Mouse (Mus musculus) brain, embryonic 14.5 days (tissue): ENCODE measurements around the gene Mageb18. TPM values are rescaled to one million over a fixed set of nuclear protein-coding genes. Genes with fewer than 3 reads are reported as not detected.
A peak's percentile ranks its signal among the peaks of the same experiment; 100 is the strongest.
"Not testable (repeated sequence)": the region's sequence is repeated elsewhere in the genome, so short reads cannot be mapped to it uniquely, and the experiment has no call there.

Source experiments
- DNase-seq: peaks from one replicate; pipeline ENCODE4 v3.0.0-alpha.2; 2011; ENCODE audit warnings: low read depth
- CTCF ChIP-seq: fragments of 200-500 bp; IDR thresholded peaks from 2 replicates; pipeline ENCODE4 v1.5.1; 2012; ENCODE audit warnings: inconsistent platforms, mild to moderate bottlenecking, moderate library complexity, borderline replicate concordance; ENCODE audit not compliant: insufficient read depth, insufficient read length; ENCODE audit errors: extremely low read depth
- POLR2A ChIP-seq: fragments of 200-500 bp; IDR thresholded peaks from 2 replicates; pipeline ENCODE4 v1.6.1; 2012; ENCODE audit warnings: mild to moderate bottlenecking, inconsistent platforms, borderline replicate concordance; ENCODE audit not compliant: poor library complexity, insufficient read depth, insufficient read length, severe bottlenecking; ENCODE audit errors: extremely low read depth
- polyA plus RNA-seq: library from polyadenylated mRNA; depleted of rRNA; stranded (reverse); fragments of >200 nt; gene quantifications from 2 replicates; pipeline ENCODE4 v1.2.3, GENCODE M21; 2012; rRNA removed

The Mageb18 gene
- polyA plus RNA-seq, result not detected in 2 replicates

DNA sequence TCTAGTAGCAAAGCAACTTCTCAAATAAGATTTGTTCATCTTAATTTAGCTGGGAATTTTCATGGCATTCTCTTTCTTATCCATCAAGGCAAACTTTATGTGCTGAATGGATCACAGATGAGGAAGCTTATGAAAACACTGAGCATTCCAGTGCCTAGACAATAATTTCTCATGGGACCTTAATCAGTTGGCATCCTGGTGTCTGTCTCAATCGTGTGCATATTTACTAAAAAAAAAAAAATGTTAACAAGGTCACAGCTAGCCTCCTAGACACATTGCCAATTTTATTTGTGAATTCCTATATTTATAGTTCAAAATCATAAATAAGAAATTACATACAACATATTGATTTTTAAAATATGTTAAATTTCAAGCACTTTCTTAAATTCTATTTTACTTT is at the start of gene Mageb18:
Gene Mageb18, minus strand, starts transcription at position 101 of the 400 bp plus-strand sequence.
- DNase-seq, result no peak
- TF ChIP-seq POLR2A (no peak), CTCF (no peak)

- TF ChIP-seq CTCF (no peak), POLR2A (no peak)
- DNase-seq, result no peak
Observed at GRCm38 (mm10) chrX:92612788-92613187, 13.4 kb upstream of the Mageb18 start.

DNA sequence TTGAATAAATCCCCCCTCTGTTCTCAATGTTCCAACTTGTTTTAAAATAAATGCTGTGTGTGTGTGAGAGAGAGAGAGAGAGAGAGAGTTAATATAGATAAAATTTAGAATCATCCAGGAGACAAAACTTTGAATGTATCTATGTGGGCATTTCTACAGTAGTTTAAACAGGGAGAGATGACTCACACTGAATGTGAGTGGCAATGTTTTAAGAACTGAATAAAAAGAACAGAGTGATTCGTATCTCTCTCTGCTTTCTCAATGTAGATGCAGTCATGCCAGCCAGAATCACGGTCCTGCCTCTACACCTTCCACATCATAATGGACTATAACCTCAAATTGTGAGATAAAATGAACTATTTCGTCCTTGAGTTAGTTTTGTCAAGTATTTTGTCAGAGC is 11.1 kb upstream of the Mageb18 start:
- TF ChIP-seq CTCF (no peak), POLR2A (no peak)
- DNase-seq, result no peak

DNA sequence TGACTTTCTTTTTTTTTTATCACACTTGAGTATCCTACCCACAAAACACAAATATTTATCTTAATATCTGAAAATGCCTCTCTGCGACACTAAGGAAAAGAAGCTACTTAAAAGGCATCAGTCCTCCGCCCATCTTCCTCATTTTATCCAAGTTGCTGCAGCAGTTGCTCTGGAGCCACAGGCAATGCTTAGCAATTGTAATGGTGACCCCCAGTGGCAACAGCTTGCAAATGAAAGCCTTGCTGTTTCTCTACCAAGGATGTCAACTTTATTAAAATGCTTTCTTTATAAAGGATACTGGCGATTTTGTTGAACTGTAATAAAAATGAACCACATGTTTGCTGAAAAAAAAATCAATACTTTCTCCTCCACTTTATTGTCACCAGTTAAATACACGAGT is 2.0 kb downstream of the Mageb18 start:
- DNase-seq, result peak; percentile 77
- TF ChIP-seq CTCF (peak; percentile 55; the same call in 1 of the 2 replicates), POLR2A (no peak)

DNA sequence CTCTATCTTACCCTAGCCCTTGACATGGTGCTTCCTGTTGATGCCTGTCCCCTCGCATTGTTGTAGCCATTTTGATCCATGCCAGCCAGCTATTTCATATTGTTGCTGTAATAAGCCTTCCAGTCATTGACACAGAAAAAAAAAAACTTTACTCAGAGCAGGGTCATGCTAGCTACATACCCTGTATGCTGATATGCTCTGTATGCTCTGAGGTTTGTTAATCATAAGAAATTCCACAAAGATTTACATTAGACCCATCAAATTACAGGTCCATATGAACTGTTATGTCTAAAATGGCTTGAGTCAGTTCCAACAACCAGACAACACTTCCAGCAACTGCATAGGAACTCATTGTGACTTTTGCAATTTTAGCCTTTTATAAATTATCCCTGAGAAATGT is 71.5 kb downstream of the Mageb18 start:
- TF ChIP-seq POLR2A (no peak), CTCF (no peak)
- DNase-seq, result no peak

DNA sequence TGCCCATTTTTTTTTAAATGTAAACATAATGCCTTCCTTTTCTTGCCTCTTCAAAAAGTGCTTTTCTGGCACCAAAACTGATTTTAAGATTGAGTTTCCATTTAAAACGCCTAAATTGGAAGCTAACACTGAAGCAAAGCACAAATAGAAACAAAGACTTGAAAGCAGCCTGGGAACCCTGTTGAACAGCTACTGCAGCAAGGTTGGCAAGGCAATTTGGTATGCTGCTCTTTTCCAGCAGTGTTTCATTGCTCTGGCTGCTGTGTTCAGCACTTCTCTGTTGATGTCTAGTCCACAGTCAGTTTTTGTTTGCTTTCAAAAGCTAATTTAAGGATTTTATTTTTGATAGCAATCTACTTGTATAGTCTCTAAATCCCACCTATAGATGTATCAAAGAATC is 101.1 kb downstream of the Mageb18 start:
- peak; percentile 13 for DNase-seq
- TF ChIP-seq CTCF (no peak), POLR2A (no peak)

GRCm38 (mm10) chrX:92489649-92490048 is 109.7 kb downstream of the Mageb18 start, which contains the start of gene Gm5941:
Gm5941 (plus strand) TSS chrX:92489949.
- not testable (repeated sequence) for DNase-seq

GRCm38 (mm10) chrX:92464773-92465172 is 134.6 kb downstream of the Mageb18 start:
- peak; percentile 3 for DNase-seq
- TF ChIP-seq CTCF (no peak), POLR2A (no peak)

DNA sequence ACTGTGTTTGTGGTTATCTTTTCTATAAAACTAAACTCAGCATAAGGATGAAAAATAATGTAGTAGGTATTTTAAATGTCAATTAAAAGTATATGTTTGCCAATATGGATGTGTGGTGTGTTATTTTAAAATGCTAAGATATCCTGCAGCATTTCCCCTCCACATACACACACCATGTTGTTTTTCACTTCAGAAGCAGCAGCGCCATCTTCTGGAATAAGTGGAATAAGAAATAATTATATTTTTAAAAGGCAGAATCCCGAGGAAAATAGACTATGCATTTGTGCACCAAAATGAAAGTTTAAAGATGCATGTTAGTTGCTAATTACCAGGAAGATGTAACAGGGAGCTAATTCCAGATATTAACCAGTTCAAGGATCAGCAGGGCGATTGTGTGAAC is 138.9 kb downstream of the Mageb18 start:
- no peak for TF ChIP-seq POLR2A
- TF ChIP-seq CTCF, result peak; percentile 4; the same call in 1 of the 2 replicates
- DNase-seq, result peak; percentile 50

DNA sequence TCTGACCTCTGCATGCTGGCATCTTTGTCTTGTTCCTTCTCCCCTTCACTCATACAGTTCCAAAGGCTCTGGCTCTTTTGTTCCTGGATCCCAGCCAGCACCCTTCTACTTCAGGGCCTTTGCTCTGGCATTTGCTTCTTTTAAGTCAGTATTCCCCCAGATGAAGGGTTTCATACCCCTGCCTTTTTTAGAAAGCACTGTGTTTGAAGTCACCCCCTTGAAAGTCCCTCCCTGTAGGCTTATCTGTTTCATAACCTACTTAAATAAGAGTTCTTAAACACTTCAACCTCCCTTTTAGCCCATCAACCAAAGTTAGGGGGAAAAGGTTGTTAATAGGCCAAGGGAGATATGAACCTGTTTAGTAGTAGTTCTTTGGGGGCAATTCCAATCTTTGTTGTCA is 212.0 kb downstream of the Mageb18 start:
- no peak for TF ChIP-seq POLR2A
- no peak for TF ChIP-seq CTCF
- DNase-seq, result peak; percentile 9

- DNase-seq, result peak; percentile 47
- TF ChIP-seq CTCF (peak; percentile 72), POLR2A (no peak)
Observed at GRCm38 (mm10) chrX:92342924-92343323, 256.4 kb downstream of the Mageb18 start.

- TF ChIP-seq POLR2A (no peak), CTCF (no peak)
- DNase-seq, result no peak
Observed at GRCm38 (mm10) chrX:92340906-92341305, 258.5 kb downstream of the Mageb18 start.

GRCm38 (mm10) chrX:92339551-92339950 is 259.8 kb downstream of the Mageb18 start:
- TF ChIP-seq POLR2A (no peak), CTCF (no peak)
- peak; percentile 1 for DNase-seq
